Mouse (Mus musculus): ENCODE results near the gene Jun.

The Jun gene

GRCm38 (mm10) chr4:95052025-95052899 is at the start of gene Jun:
Jun (minus strand) TSS chr4:95052222.
- DNase-seq (ENCODE audit: low read depth, low spot score): peak; percentile 99

- DNase-seq (ENCODE audit: low read depth, low spot score): no peak
These were observed 49.7 kb upstream of the Jun start for GRCm38 (mm10) chr4:95101684-95102083.

- no peak for DNase-seq (ENCODE audit: low read depth, low spot score)
These were observed 48.7 kb upstream of the Jun start for GRCm38 (mm10) chr4:95100694-95101093.

GRCm38 (mm10) chr4:95099373-95099772 is 47.4 kb upstream of the Jun start:
- no peak for DNase-seq (ENCODE audit: low read depth, low spot score)

- DNase-seq (ENCODE audit: low read depth, low spot score): no peak
These were observed 46.7 kb upstream of the Jun start for GRCm38 (mm10) chr4:95098722-95099097.

- DNase-seq (ENCODE audit: low read depth, low spot score): no peak
These were observed 46.1 kb upstream of the Jun start for GRCm38 (mm10) chr4:95097942-95098721.

GRCm38 (mm10) chr4:95096731-95097130 is 44.7 kb upstream of the Jun start:
- DNase-seq (ENCODE audit: low read depth, low spot score): no peak

- DNase-seq (ENCODE audit: low read depth, low spot score): no peak
These were observed 43.9 kb upstream of the Jun start for GRCm38 (mm10) chr4:95095911-95096310.

GRCm38 (mm10) chr4:95095355-95095754 is 43.3 kb upstream of the Jun start:
- DNase-seq (ENCODE audit: low read depth, low spot score): no peak

GRCm38 (mm10) chr4:95094700-95095113 is 42.7 kb upstream of the Jun start:
- no peak for DNase-seq (ENCODE audit: low read depth, low spot score)

GRCm38 (mm10) chr4:95093615-95094014 is 41.6 kb upstream of the Jun start:
- no peak for DNase-seq (ENCODE audit: low read depth, low spot score)

GRCm38 (mm10) chr4:95092516-95092915 is 40.5 kb upstream of the Jun start:
- DNase-seq (ENCODE audit: low read depth, low spot score): no peak

- DNase-seq (ENCODE audit: low read depth, low spot score): no peak
These were observed 39.5 kb upstream of the Jun start for GRCm38 (mm10) chr4:95091536-95091935.

- no peak for DNase-seq (ENCODE audit: low read depth, low spot score)
These were observed 37.9 kb upstream of the Jun start for GRCm38 (mm10) chr4:95089968-95090367.

GRCm38 (mm10) chr4:95089053-95089452 is 37.0 kb upstream of the Jun start:
- DNase-seq (ENCODE audit: low read depth, low spot score): no peak

GRCm38 (mm10) chr4:95083957-95084356 is 31.9 kb upstream of the Jun start:
- DNase-seq (ENCODE audit: low read depth, low spot score): no peak

GRCm38 (mm10) chr4:95083191-95083729 is 31.2 kb upstream of the Jun start:
- no peak for DNase-seq (ENCODE audit: low read depth, low spot score)

- no peak for DNase-seq (ENCODE audit: low read depth, low spot score)
These were observed 30.6 kb upstream of the Jun start for GRCm38 (mm10) chr4:95082481-95083088.

- no peak for DNase-seq (ENCODE audit: low read depth, low spot score)
These were observed 29.6 kb upstream of the Jun start for GRCm38 (mm10) chr4:95081632-95082031.

GRCm38 (mm10) chr4:95078625-95079024 is 26.6 kb upstream of the Jun start:
- DNase-seq (ENCODE audit: low read depth, low spot score): no peak

- peak; percentile 57 for DNase-seq (ENCODE audit: low read depth, low spot score)
These were observed 24.3 kb upstream of the Jun start for GRCm38 (mm10) chr4:95076279-95076678.

- peak; percentile 24 for DNase-seq (ENCODE audit: low read depth, low spot score)
These were observed 23.6 kb upstream of the Jun start for GRCm38 (mm10) chr4:95075591-95076002.

Measured in ZHBTc4 (cell line).